11 mouse cellular contexts compared by ENCODE assay signal in the genomic region with DNA sequence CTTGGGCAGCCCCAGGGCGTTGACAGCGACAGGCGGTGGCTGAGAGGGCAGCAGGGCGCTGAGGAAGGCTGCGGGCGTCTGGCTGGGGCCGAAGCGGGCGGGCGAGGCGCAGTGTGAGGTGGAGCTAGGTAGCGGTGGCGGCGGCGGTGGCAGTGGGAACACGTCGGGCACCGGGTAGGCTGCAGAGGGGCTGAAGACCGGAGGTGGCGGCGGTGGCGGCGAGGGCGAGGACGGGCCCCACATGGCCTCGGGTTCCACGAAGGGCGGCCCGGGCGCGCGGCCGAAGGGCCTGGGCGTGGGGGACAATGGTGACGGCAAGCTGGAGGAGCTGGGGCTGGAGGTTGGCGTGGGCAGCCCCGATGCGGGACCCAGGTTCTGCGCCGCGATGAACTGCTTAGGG.
DNase-seq lines count a peak whose midpoint lies in the region; ATAC-seq lines count a peak whose summit lies in the region.
"Had no signal": no experiment of that assay in that cellular context is flagged by ENCODE, and none has a peak within 500 bp of the region (broad histone marks: within the 10 kb centered on the region; RNA-seq: fewer than 3 reads in every experiment).

No protein-coding gene starts in this region.

- peaks cover 8% of the 10 kb centered on the region for H3K27me3 ChIP-seq in forebrain, embryonic 10.5 days (ENCODE audit: poor library complexity, severe bottlenecking)
- no peaks in the 10 kb centered on the region for H3K27me3 ChIP-seq in forebrain, embryonic 13.5 days
- 0 out of 2 replicates have a peak, but pooled peaks cover 2% of the 10 kb centered on the region for H3K27me3 ChIP-seq in liver, embryonic 11.5 days (replicated peaks; ENCODE audit: control insufficient read depth, insufficient read depth, low read length)
- H3K27me3 ChIP-seq in limb, embryonic 10.5 days (ENCODE audit: low read depth, poor library complexity, severe bottlenecking), result peaks cover 4% of the 10 kb centered on the region; the same call in 1 of the 2 replicates

- H3K9ac ChIP-seq in forebrain, embryonic 13.5 days, result no peak overlapping the region
- no peak overlapping the region for H3K9ac ChIP-seq in liver, embryonic 11.5 days (ENCODE audit: low read depth, low read length)

- no peak for DNase-seq in forebrain, embryonic 10.5 days (ENCODE audit: extremely low spot score, low spot score)
- no peak for DNase-seq in liver, embryonic 11.5 days (ENCODE audit: low spot score)
- DNase-seq in liver (no peak), ZHBTc4 (ENCODE audit: low read depth, low spot score) (peak; percentile 55)
- DNase-seq in limb, embryonic 10.5 days (ENCODE audit: low spot score), result no peak
- DNase-seq in urinary bladder, adult 18-20 months (ENCODE audit: low spot score in 2 of 2), result no peak
- DNase-seq in urinary bladder, postnatal 25 days (ENCODE audit: low spot score), result no peak
- DNase-seq: adrenal gland, postnatal 25 days; cerebellum, adult 11-12 months; thymus, adult 18-20 months had no signal

- H3K9me3 ChIP-seq in forebrain, embryonic 10.5 days, result peaks cover 20% of the 10 kb centered on the region
- H3K9me3 ChIP-seq in forebrain, embryonic 13.5 days (replicated peaks), result peaks cover 19% of the 10 kb centered on the region
- peaks cover 8% of the 10 kb centered on the region; the same call in 1 of the 2 replicates for H3K9me3 ChIP-seq in liver, embryonic 11.5 days (ENCODE audit: control insufficient read depth, low read length)
- peaks cover 12% of the 10 kb centered on the region; the same call in 1 of the 2 replicates for H3K9me3 ChIP-seq in limb, embryonic 10.5 days (replicated peaks)

- no peak for ATAC-seq in forebrain, embryonic 13.5 days
- ATAC-seq in liver, embryonic 11.5 days (replicated peaks; ENCODE audit: low FRiP score), result no peak

- H3K4me1 ChIP-seq in forebrain, embryonic 10.5 days, result peaks cover 22% of the 10 kb centered on the region
- 0 out of 2 replicates have a peak, but pooled peaks cover 8% of the 10 kb centered on the region for H3K4me1 ChIP-seq in forebrain, embryonic 13.5 days
- no peaks in the 10 kb centered on the region for H3K4me1 ChIP-seq in liver, embryonic 11.5 days (replicated peaks; ENCODE audit: control insufficient read depth, insufficient read depth, low read length)
- H3K4me1 ChIP-seq in limb, embryonic 10.5 days, result peaks cover 17% of the 10 kb centered on the region

- H3K27ac ChIP-seq in forebrain, embryonic 10.5 days, result no peak overlapping the region
- no peak overlapping the region for H3K27ac ChIP-seq in forebrain, embryonic 13.5 days
- H3K27ac ChIP-seq in liver, embryonic 11.5 days (ENCODE audit: low read depth, low read length), result no peak overlapping the region
- no peak overlapping the region for H3K27ac ChIP-seq in limb, embryonic 10.5 days

- 67% methylated on average over 41 of the region's 41 CpGs for WGBS in forebrain, embryonic 10.5 days
- WGBS in forebrain, embryonic 13.5 days, result 76% methylated on average over 41 of the region's 41 CpGs
- WGBS in liver, embryonic 11.5 days, result 64% methylated on average over 39 of the region's 41 CpGs
- 55% methylated on average over 41 of the region's 41 CpGs for WGBS in limb, embryonic 10.5 days

- H3K4me2 ChIP-seq in forebrain, embryonic 13.5 days, result no peak overlapping the region
- H3K4me2 ChIP-seq in liver, embryonic 11.5 days, result peak overlapping the region; percentile 39

- H3K36me3 ChIP-seq in forebrain, embryonic 10.5 days (replicated peaks), result peaks cover 59% of the 10 kb centered on the region
- H3K36me3 ChIP-seq in forebrain, embryonic 13.5 days (ENCODE audit: poor library complexity, severe bottlenecking), result peaks cover 36% of the 10 kb centered on the region
- H3K36me3 ChIP-seq in liver, embryonic 11.5 days (ENCODE audit: control insufficient read depth, insufficient read depth, low read length), result peaks cover 15% of the 10 kb centered on the region
- peaks cover 53% of the 10 kb centered on the region for H3K36me3 ChIP-seq in limb, embryonic 10.5 days

- peak overlapping the region; percentile 30 for H3K4me3 ChIP-seq in forebrain, embryonic 10.5 days
- no peak overlapping the region for H3K4me3 ChIP-seq in forebrain, embryonic 13.5 days
- no peak overlapping the region for H3K4me3 ChIP-seq in liver, embryonic 11.5 days (ENCODE audit: low read depth, low read length)
- H3K4me3 ChIP-seq in limb, embryonic 10.5 days, result peak overlapping the region; percentile 20; the same call in 1 of the 2 replicates

Comparison
In these comparisons a context has a peak if more than half of its experiments do, and no peak if none do; other contexts are left out.
1. H3K4me3 ChIP-seq: peak in forebrain, embryonic 10.5 days (single experiment) and limb, embryonic 10.5 days (single experiment); none in forebrain, embryonic 13.5 days (single experiment) and liver, embryonic 11.5 days (single experiment).